Mouse (Mus musculus) limb, embryonic 10.5 days (tissue): Measurements from ENCODE around the gene Mpnd. TPM values are rescaled to one million over a fixed set of nuclear protein-coding genes. Genes with fewer than 3 reads are reported as not detected.
A peak's percentile ranks its signal among the peaks of the same experiment; 100 is the strongest.
"Not testable (repeated sequence)": the region's sequence is repeated elsewhere in the genome, so short reads cannot be mapped to it uniquely, and the experiment has no call there.

ENCODE experiments used
- DNase-seq: peaks from one replicate; pipeline ENCODE4 v3.0.0-alpha.2; 2017; ENCODE audit warnings: low spot score
- H3K27ac ChIP-seq: fragments of 300-500 bp; sonication (generic); 2 replicates; pipeline ENCODE4 v1.5.1; 2016; ENCODE audit warnings: mild to moderate bottlenecking
- H3K27me3 ChIP-seq: fragments of 300-500 bp; sonication (generic); 2 replicates; pipeline ENCODE4 v1.6.1; 2016; ENCODE audit warnings: low read depth, mild to moderate bottlenecking; ENCODE audit not compliant: poor library complexity, severe bottlenecking
- H3K36me3 ChIP-seq: fragments of 300-500 bp; sonication (generic); 2 replicates; pipeline ENCODE4 v1.6.1; 2016; ENCODE audit warnings: mild to moderate bottlenecking, moderate library complexity
- H3K4me1 ChIP-seq: fragments of 300-500 bp; sonication (generic); 2 replicates; pipeline ENCODE4 v1.6.1; 2016
- H3K4me3 ChIP-seq: fragments of 300-500 bp; sonication (generic); 2 replicates; pipeline ENCODE4 v1.5.1; 2016; ENCODE audit warnings: mild to moderate bottlenecking, moderate library complexity
- H3K9me3 ChIP-seq: fragments of 300-500 bp; sonication (generic); replicated peaks from 2 replicates; pipeline ENCODE4 v1.6.1; 2016; ENCODE audit warnings: mild to moderate bottlenecking
- WGBS: fragments of 180-500 bp; shearing (Covaris S2); methylation state at CpG from one replicate; pipeline ENCODE4 v1.1.7; 2016; 5-methylcytosine and 5-hydroxymethylcytosine counted together
- polyA plus RNA-seq: library from polyadenylated mRNA; unstranded; fragments of >200 nt; fragmentation: Nextera tagmentation; extraction: Ambion mirVana; gene quantifications from 2 replicates; pipeline ENCODE4 v1.2.1, GENCODE M21; 2016

Gene Mpnd
- polyA plus RNA-seq, 1 experiment from 2014 or later: 130 TPM

DNA sequence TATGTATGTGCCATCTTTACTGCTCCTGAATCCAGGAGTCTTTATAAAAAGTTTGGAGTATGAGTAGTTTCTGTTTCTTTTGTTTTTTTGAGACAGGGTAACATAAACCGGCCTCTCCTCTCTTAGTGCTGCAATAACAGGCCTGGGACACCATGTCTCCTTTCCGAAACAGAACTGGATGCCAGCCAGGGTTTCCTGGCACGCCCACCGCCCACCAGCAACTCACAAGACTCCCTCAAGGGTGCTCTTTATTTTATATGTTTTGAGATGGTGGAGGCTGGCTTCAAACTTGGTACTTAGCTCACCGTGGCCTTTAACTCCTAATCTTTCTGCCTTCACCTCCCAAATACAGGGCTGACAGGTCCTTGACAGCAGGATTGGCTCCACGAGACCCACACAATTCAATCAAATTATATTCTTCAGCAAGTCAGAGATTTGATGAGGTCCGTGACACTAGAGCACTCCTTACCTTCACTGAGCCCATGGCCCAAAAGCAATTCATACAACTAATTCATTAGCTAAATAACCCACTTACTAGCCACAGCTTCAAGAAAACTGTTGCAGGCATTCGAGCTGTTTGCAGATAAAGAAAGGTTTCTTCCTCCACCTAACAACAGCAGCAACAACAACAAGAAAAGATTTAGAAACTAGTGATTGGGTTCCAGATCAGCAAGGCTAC is 33.2 kb downstream of the Mpnd start:
- Histone ChIP-seq H3K27me3 (no peaks in the 10 kb centered on the region), H3K27ac (no peak overlapping the region), H3K4me3 (no peak overlapping the region), H3K9me3 (no peaks in the 10 kb centered on the region), H3K4me1 (peaks cover 31% of the 10 kb centered on the region), H3K36me3 (peaks cover 30% of the 10 kb centered on the region)
- DNase-seq: no peak
- 88% methylated on average over 8 of the region's 8 CpGs for WGBS

DNA sequence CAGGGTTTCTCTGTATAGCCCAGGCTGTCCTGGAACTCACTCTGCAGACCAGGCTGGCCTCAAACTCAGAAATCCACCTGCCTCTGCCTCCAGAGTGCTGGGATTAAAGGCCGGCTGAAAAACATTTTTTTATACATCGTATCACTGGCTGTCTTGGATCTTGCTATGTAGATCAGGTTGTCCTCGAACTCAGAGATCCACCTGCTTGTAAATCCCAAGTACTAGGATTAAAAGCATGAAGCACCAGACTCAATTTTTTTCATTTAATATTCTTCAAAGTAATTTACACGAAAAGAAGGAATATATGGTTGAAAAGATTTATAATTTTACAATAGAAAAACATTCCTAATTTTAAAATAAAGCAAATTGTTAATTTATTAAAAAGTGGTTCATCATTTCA is 33.8 kb downstream of the Mpnd start:
- Histone ChIP-seq H3K9me3 (no peaks in the 10 kb centered on the region), H3K4me3 (peak overlapping the region; percentile 81; the same call in 1 of the 2 replicates), H3K27me3 (no peaks in the 10 kb centered on the region), H3K27ac (peak overlapping the region; percentile 95; the same call in 1 of the 2 replicates), H3K4me1 (peaks cover 31% of the 10 kb centered on the region), H3K36me3 (peaks cover 30% of the 10 kb centered on the region)
- WGBS: 80% methylated on average over 4 of the region's 4 CpGs
- no peak for DNase-seq

GRCm38 (mm10) chr17:56040030-56040856 is 34.7 kb downstream of the Mpnd start, which contains the start of gene Chaf1a:
Chaf1a (plus strand) TSS chr17:56040439.
- Histone ChIP-seq H3K9me3 (no peaks in the 10 kb centered on the region), H3K27ac (peak within 1 kb of the TSS; percentile 95), H3K4me3 (peak within 1 kb of the TSS; percentile 81), H3K27me3 (no peaks in the 10 kb centered on the region), H3K4me1 (peaks cover 23% of the 10 kb centered on the region), H3K36me3 (peaks cover 31% of the 10 kb centered on the region)
- under 1% methylated on average over 68 of the region's 68 CpGs for WGBS
- DNase-seq: peak; percentile 97

DNA sequence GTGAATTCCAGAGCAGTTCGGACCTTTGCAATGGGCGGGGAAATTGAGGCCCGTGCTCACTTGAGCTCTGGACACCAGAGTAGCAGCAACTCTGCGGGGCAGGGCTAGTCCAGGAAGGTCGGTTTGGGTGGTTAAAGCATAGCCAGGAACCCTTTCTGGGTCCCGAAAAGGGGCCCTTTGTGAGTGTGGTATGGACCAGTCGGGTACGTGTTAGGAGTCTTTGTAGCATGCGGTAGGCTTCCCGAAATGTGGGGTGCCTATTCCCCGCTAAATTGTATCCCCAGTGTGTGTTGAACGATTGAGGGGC is 35.3 kb downstream of the Mpnd start:
- Histone ChIP-seq H3K27me3 (no peaks in the 10 kb centered on the region), H3K36me3 (peaks cover 37% of the 10 kb centered on the region), H3K4me1 (peaks cover 19% of the 10 kb centered on the region), H3K27ac (peak overlapping the region; percentile 95), H3K4me3 (peak overlapping the region; percentile 81), H3K9me3 (no peaks in the 10 kb centered on the region)
- peak; percentile 58 for DNase-seq
- 2% methylated on average over 12 of the region's 12 CpGs for WGBS

DNA sequence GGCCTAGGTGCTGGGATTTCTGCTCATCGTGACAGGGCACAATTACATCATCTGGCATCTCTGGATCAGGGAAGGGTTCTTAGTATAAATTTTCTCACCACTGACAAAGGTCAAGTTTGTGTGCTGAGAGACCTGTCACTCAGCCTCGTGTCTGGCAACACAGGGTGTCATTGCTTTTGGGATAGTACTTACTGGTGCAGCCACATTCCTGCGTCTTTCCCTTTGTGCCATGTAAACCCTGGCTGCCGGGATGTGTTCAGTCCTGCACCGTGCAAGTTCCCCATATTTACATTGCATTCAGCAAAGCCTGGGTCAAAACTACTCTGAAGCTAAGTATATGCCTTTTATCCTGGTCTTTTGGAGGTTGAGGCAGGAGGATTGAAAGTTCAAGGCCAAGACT is 45.9 kb downstream of the Mpnd start:
- no peaks in the 10 kb centered on the region for H3K27me3 ChIP-seq
- H3K36me3 ChIP-seq: peaks cover 97% of the 10 kb centered on the region
- H3K27ac ChIP-seq: no peak overlapping the region
- 91% methylated on average over 5 of the region's 5 CpGs for WGBS
- H3K4me3 ChIP-seq: no peak overlapping the region
- H3K4me1 ChIP-seq: no peaks in the 10 kb centered on the region
- no peaks in the 10 kb centered on the region for H3K9me3 ChIP-seq
- no peak for DNase-seq

DNA sequence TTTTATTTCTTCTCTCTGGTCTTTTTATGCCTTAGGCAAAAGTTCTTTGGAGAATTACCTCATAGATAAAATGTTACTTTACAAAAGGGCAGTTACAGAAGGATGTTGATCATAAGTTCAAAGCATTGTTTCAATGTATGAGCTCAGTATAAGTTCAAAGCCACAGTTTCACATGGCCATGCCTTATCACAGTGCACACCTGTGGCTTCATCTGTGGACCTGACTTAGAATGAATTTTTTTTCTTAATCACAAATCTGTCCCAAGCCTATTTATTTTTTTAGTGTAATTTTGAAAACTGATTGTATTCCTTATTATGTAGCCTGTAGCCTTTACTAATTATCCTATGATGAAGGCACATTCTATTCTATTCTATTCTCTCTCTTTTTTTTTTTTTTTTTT is 49.4 kb downstream of the Mpnd start:
- Histone ChIP-seq H3K36me3 (peaks cover 97% of the 10 kb centered on the region), H3K27ac (no peak overlapping the region), H3K27me3 (no peaks in the 10 kb centered on the region)

GRCm38 (mm10) chr17:56055945-56056678 is 50.6 kb downstream of the Mpnd start:
- no peak overlapping the region for H3K4me3 ChIP-seq
- no peak for DNase-seq
- H3K9me3 ChIP-seq: no peaks in the 10 kb centered on the region
- no peak overlapping the region for H3K27ac ChIP-seq
- 90% methylated on average over 4 of the region's 4 CpGs for WGBS
- H3K4me1 ChIP-seq: no peaks in the 10 kb centered on the region
- H3K27me3 ChIP-seq: no peaks in the 10 kb centered on the region
- peaks cover 97% of the 10 kb centered on the region for H3K36me3 ChIP-seq

More for the DNA sequence above, 49.4 kb downstream of the Mpnd start:
- no peaks in the 10 kb centered on the region for H3K4me1 ChIP-seq
- no peak overlapping the region for H3K4me3 ChIP-seq
- DNase-seq: no peak
- H3K9me3 ChIP-seq: no peaks in the 10 kb centered on the region

GRCm38 (mm10) chr17:56057381-56058120 is 52.0 kb downstream of the Mpnd start:
- no peaks in the 10 kb centered on the region for H3K27me3 ChIP-seq
- no peaks in the 10 kb centered on the region for H3K9me3 ChIP-seq
- 82% methylated on average over 11 of the region's 11 CpGs for WGBS
- H3K4me3 ChIP-seq: no peak overlapping the region
- H3K4me1 ChIP-seq: no peaks in the 10 kb centered on the region
- H3K27ac ChIP-seq: no peak overlapping the region
- no peak for DNase-seq
- peaks cover 97% of the 10 kb centered on the region for H3K36me3 ChIP-seq

- WGBS: 95% methylated on average over 7 of the region's 7 CpGs
Measured at GRCm38 (mm10) chr17:56062081-56062480, 56.6 kb downstream of the Mpnd start.

GRCm38 (mm10) chr17:56065715-56066114 is 60.2 kb downstream of the Mpnd start:
- not testable (repeated sequence) for H3K4me3 ChIP-seq

More at GRCm38 (mm10) chr17:56062081-56062480, 56.6 kb downstream of the Mpnd start:
- H3K4me3 ChIP-seq: no peak overlapping the region
- H3K27ac ChIP-seq: no peak overlapping the region
- DNase-seq: no peak
- no peaks in the 10 kb centered on the region for H3K9me3 ChIP-seq
- H3K27me3 ChIP-seq: no peaks in the 10 kb centered on the region
- H3K36me3 ChIP-seq: peaks cover 100% of the 10 kb centered on the region
- H3K4me1 ChIP-seq: no peaks in the 10 kb centered on the region

More at GRCm38 (mm10) chr17:56065715-56066114, 60.2 kb downstream of the Mpnd start:
- not testable (repeated sequence) for H3K4me1 ChIP-seq, H3K9me3 ChIP-seq, H3K27ac ChIP-seq, DNase-seq, H3K27me3 ChIP-seq
- peaks cover 100% of the 10 kb centered on the region for H3K36me3 ChIP-seq
- WGBS: 86% methylated on average over 6 of the region's 6 CpGs
